Mouse (Mus musculus) limb, embryonic 13.5 days (tissue): ENCODE results near the gene Gabrr1. TPM values are rescaled to one million over a fixed set of nuclear protein-coding genes. Genes with fewer than 3 reads are reported as not detected.
"Not testable (repeated sequence)": the region's sequence is repeated elsewhere in the genome, so short reads cannot be mapped to it uniquely, and the experiment has no call there.

Experiments
- ATAC-seq: fragments of 200-750 bp; cut with Nextera tagmentation; 2 replicates; pipeline ENCODE4 v1.8.0; 2017; ENCODE audit warnings: low read depth, moderate number of reproducible peaks, moderate TSS enrichment; ENCODE audit not compliant: low FRiP score
- H3K27ac ChIP-seq: fragments of 300-500 bp; sonication (generic); 2 replicates; pipeline ENCODE4 v1.5.1; 2015; ENCODE audit warnings: inconsistent platforms, mild to moderate bottlenecking, moderate library complexity
- H3K27me3 ChIP-seq: fragments of 300-500 bp; sonication (generic); 2 replicates; pipeline ENCODE4 v1.6.1; 2015; ENCODE audit warnings: mild to moderate bottlenecking, inconsistent platforms
- H3K36me3 ChIP-seq: fragments of 300-500 bp; sonication (generic); 2 replicates; pipeline ENCODE4 v1.6.1; 2015; ENCODE audit warnings: inconsistent platforms, mild to moderate bottlenecking, moderate library complexity
- H3K4me1 ChIP-seq: fragments of 300-500 bp; sonication (generic); 2 replicates; pipeline ENCODE4 v1.6.1; 2015; ENCODE audit warnings: inconsistent platforms
- H3K4me2 ChIP-seq: fragments of 300-500 bp; sonication (generic); replicated peaks from 2 replicates; pipeline ENCODE4 v1.6.1; 2015; ENCODE audit warnings: inconsistent platforms, mild to moderate bottlenecking, moderate library complexity
- H3K4me3 ChIP-seq: fragments of 300-500 bp; sonication (generic); 2 replicates; pipeline ENCODE4 v1.5.1; 2015; ENCODE audit warnings: moderate library complexity, mild to moderate bottlenecking, inconsistent platforms
- H3K9ac ChIP-seq: fragments of 300-500 bp; sonication (generic); 2 replicates; pipeline ENCODE4 v1.6.1; 2015; ENCODE audit warnings: mild to moderate bottlenecking, inconsistent platforms
- H3K9me3 ChIP-seq: fragments of 300-500 bp; sonication (generic); 2 replicates; pipeline ENCODE4 v1.6.1; 2016; ENCODE audit warnings: inconsistent platforms
- WGBS: fragments of 180-500 bp; shearing (Covaris S2); methylation state at CpG from one replicate; pipeline ENCODE4 v1.1.7; 2015; 5-methylcytosine and 5-hydroxymethylcytosine counted together
- polyA plus RNA-seq: library from polyadenylated mRNA; unstranded; fragments of >200 nt; fragmentation: Nextera tagmentation; extraction: Ambion mirVana; gene quantifications from 2 replicates; pipeline ENCODE4 v1.2.1, GENCODE M21; 2015

Gabrr1 gene
- not detected in 2 replicates for polyA plus RNA-seq

DNA sequence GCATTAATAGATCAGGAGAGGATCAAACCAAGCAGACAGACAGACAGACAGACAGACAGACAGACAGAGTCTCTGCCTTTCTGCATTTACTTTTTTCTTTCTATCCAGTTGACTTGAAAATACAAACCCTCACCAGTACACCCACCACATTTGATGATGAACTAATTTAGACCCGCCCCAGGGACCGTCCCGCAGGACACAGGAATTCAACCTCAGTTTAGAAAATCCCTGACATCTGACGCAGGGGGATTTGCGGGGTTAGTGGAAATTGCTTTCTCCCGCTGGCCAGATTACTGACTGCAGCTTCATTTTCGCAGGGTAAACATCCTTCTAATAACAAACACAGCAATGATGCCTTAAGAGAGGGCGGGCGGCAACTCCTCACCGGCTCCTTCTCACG is at the start of gene Gabrr1:
Gabrr1 (plus strand) TSS at position 301 of the 400 bp plus-strand sequence.
- 55% methylated on average over 11 of the region's 11 CpGs for WGBS
- Histone ChIP-seq H3K9me3 (no peaks in the 10 kb centered on the region), H3K27me3 (no peaks in the 10 kb centered on the region), H3K4me1 (no peaks in the 10 kb centered on the region), H3K4me2 (no peak within 1 kb of the TSS), H3K4me3 (no peak within 1 kb of the TSS), H3K27ac (no peak within 1 kb of the TSS), H3K36me3 (no peaks in the 10 kb centered on the region), H3K9ac (no peak within 1 kb of the TSS)
- ATAC-seq: no peak

- WGBS: 81% methylated on average over 6 of the region's 6 CpGs
- no peak for ATAC-seq
- Histone ChIP-seq H3K27me3 (no peaks in the 10 kb centered on the region), H3K27ac (no peak overlapping the region), H3K4me3 (no peak overlapping the region), H3K9ac (no peak overlapping the region), H3K4me1 (no peaks in the 10 kb centered on the region), H3K4me2 (no peak overlapping the region), H3K9me3 (no peaks in the 10 kb centered on the region), H3K36me3 (no peaks in the 10 kb centered on the region)
Measured at GRCm38 (mm10) chr4:33099118-33099694, 33.1 kb upstream of the Gabrr1 start.

GRCm38 (mm10) chr4:33109720-33110458 is 22.4 kb upstream of the Gabrr1 start:
- Histone ChIP-seq H3K4me2 (no peak overlapping the region), H3K4me1 (no peaks in the 10 kb centered on the region), H3K27me3 (no peaks in the 10 kb centered on the region), H3K36me3 (no peaks in the 10 kb centered on the region), H3K9ac (no peak overlapping the region), H3K27ac (no peak overlapping the region), H3K9me3 (0 out of 2 replicates have a peak, but pooled peaks cover under 1% of the 10 kb centered on the region), H3K4me3 (no peak overlapping the region)
- no peak for ATAC-seq
- 83% methylated on average over 14 of the region's 14 CpGs for WGBS

DNA sequence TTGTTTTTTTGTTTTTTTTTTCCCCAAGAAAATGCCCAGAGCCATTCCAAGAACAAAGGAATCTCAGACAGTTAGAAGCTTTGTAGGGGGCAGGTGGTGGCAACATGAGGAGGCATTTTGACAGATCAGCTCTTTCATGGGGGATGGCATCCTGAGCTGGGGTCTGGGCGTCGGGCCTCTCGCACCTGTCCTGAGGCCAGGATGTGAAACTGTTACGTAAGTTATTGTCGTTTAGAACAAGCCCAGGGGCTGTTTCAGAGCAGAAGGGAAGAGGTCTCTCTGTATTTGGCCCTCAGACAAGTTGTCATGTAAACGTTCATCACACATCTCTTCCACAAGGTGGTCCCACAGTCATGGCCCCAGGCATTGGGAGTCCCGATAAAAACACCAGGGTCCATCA is 21.5 kb upstream of the Gabrr1 start:
- Histone ChIP-seq H3K4me1 (no peaks in the 10 kb centered on the region), H3K9ac (no peak overlapping the region), H3K4me2 (no peak overlapping the region), H3K4me3 (no peak overlapping the region), H3K27ac (no peak overlapping the region), H3K9me3 (0 out of 2 replicates have a peak, but pooled peaks cover 6% of the 10 kb centered on the region), H3K36me3 (no peaks in the 10 kb centered on the region), H3K27me3 (no peaks in the 10 kb centered on the region)
- ATAC-seq: no peak
- 78% methylated on average over 7 of the region's 7 CpGs for WGBS

GRCm38 (mm10) chr4:33111358-33111757 is 21.0 kb upstream of the Gabrr1 start:
- Histone ChIP-seq H3K4me3 (no peak overlapping the region), H3K36me3 (no peaks in the 10 kb centered on the region), H3K27ac (no peak overlapping the region), H3K27me3 (no peaks in the 10 kb centered on the region), H3K4me1 (no peaks in the 10 kb centered on the region), H3K9me3 (0 out of 2 replicates have a peak, but pooled peaks cover 6% of the 10 kb centered on the region), H3K9ac (no peak overlapping the region), H3K4me2 (no peak overlapping the region)
- ATAC-seq: no peak
- 86% methylated on average over 9 of the region's 9 CpGs for WGBS

GRCm38 (mm10) chr4:33112866-33113265 is 19.5 kb upstream of the Gabrr1 start:
- H3K4me3 ChIP-seq, H3K9me3 ChIP-seq, H3K36me3 ChIP-seq, H3K27ac ChIP-seq, ATAC-seq, H3K4me1 ChIP-seq, H3K4me2 ChIP-seq, H3K27me3 ChIP-seq, H3K9ac ChIP-seq: not testable (repeated sequence)
- WGBS: 92% methylated on average over 14 of the region's 14 CpGs

- H3K9me3 ChIP-seq, ATAC-seq, H3K27me3 ChIP-seq, H3K27ac ChIP-seq, H3K4me2 ChIP-seq, H3K9ac ChIP-seq, H3K36me3 ChIP-seq, H3K4me3 ChIP-seq, H3K4me1 ChIP-seq: not testable (repeated sequence)
- 6% methylated on average over 3 of the region's 3 CpGs for WGBS
Measured at GRCm38 (mm10) chr4:33119118-33119517, 13.2 kb upstream of the Gabrr1 start.

DNA sequence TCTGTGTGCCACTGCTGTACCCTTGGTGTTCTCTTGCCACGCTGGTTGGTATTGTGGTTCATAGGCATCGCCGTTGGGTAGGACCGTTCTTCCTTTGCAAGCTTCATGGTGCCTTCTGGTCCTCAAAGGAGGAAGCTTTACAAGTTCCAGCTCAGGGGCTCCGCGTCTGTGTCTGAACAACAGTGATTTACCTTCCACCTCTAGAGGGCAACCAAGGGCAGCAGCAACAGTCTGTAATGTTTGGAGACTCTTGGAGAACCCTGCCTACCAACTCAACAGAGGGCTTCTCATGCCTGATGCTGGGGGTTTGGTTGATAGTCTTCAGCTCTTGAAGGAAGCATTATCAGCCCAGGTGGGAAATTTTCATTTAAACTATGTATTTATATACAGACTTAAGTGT is 7.8 kb upstream of the Gabrr1 start:
- Histone ChIP-seq H3K27me3 (no peaks in the 10 kb centered on the region), H3K36me3 (no peaks in the 10 kb centered on the region), H3K27ac (no peak overlapping the region), H3K9me3 (no peaks in the 10 kb centered on the region), H3K4me1 (no peaks in the 10 kb centered on the region), H3K4me3 (no peak overlapping the region), H3K4me2 (no peak overlapping the region), H3K9ac (no peak overlapping the region)
- ATAC-seq: no peak
- WGBS: 72% methylated on average over 6 of the region's 6 CpGs

DNA sequence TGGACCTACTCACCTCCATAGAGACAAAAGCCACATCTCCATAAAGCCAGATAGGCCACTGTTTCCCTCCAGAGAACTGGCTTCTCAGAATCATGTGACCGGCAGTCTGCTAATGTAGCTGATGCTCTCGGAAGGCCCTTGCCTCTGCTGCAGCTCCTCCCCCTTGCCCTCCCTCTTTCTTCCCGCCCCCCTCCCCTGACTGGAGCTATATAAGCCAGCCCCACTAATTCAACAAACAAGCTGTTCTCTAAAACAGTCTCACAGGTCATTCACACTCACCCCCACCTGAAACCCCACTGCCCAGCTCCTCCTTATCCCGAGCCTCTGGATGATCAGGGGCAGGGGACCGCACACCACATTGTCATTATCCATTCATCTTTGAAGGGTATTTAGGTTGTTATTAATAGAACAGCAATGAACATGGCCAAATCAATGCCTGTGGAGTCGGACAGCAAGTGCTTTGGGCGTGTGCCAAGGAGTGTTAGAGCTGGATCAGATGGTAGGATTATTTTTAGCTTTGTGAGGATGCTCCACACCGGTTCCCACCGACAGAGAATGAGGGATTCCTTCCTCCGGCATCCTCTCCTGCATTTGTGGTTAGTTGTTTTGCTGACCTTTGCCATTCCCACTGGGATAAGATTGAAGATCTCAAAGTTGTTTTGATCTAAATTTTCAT is 6.8 kb upstream of the Gabrr1 start:
- H3K36me3 ChIP-seq: no peaks in the 10 kb centered on the region
- H3K9me3 ChIP-seq: no peaks in the 10 kb centered on the region
- no peaks in the 10 kb centered on the region for H3K27me3 ChIP-seq
- H3K4me1 ChIP-seq: no peaks in the 10 kb centered on the region
- H3K4me3 ChIP-seq: no peak overlapping the region
- no peak overlapping the region for H3K27ac ChIP-seq
- H3K4me2 ChIP-seq: no peak overlapping the region
- no peak overlapping the region for H3K9ac ChIP-seq
- WGBS: 69% methylated on average over 10 of the region's 10 CpGs
- no peak; the same call in 1 of the 2 replicates for ATAC-seq

- 43% methylated on average over 20 of the region's 20 CpGs for WGBS
- H3K4me2 ChIP-seq: peak overlapping the region; percentile 44
- 0 out of 2 replicates have a peak, but pooled peaks cover 5% of the 10 kb centered on the region for H3K4me1 ChIP-seq
- ATAC-seq: no peak
- no peaks in the 10 kb centered on the region for H3K36me3 ChIP-seq
- H3K9me3 ChIP-seq: no peaks in the 10 kb centered on the region
- no peak overlapping the region for H3K4me3 ChIP-seq
- H3K27me3 ChIP-seq: peaks cover 24% of the 10 kb centered on the region
- H3K9ac ChIP-seq: peak overlapping the region; percentile 31; the same call in 1 of the 2 replicates
- H3K27ac ChIP-seq: no peak overlapping the region
Measured at GRCm38 (mm10) chr4:33146679-33147291, 14.5 kb downstream of the Gabrr1 start.

- H3K4me1 ChIP-seq: 0 out of 2 replicates have a peak, but pooled peaks cover 5% of the 10 kb centered on the region
- no peak overlapping the region for H3K9ac ChIP-seq
- ATAC-seq: no peak
- WGBS: 0% methylated on average over 2 of the region's 2 CpGs
- no peak overlapping the region for H3K4me2 ChIP-seq
- H3K9me3 ChIP-seq: no peaks in the 10 kb centered on the region
- H3K36me3 ChIP-seq: no peaks in the 10 kb centered on the region
- H3K27me3 ChIP-seq: peaks cover 24% of the 10 kb centered on the region
- no peak overlapping the region for H3K4me3 ChIP-seq
- no peak overlapping the region for H3K27ac ChIP-seq
Measured at GRCm38 (mm10) chr4:33147825-33148224, 15.5 kb downstream of the Gabrr1 start.

GRCm38 (mm10) chr4:33149150-33149549 is 16.8 kb downstream of the Gabrr1 start:
- ATAC-seq: no peak

More at GRCm38 (mm10) chr4:33149150-33149549, 16.8 kb downstream of the Gabrr1 start:
- Histone ChIP-seq H3K9ac (no peak overlapping the region), H3K27me3 (peaks cover 24% of the 10 kb centered on the region), H3K36me3 (no peaks in the 10 kb centered on the region), H3K27ac (no peak overlapping the region), H3K9me3 (no peaks in the 10 kb centered on the region), H3K4me1 (0 out of 2 replicates have a peak, but pooled peaks cover 5% of the 10 kb centered on the region), H3K4me3 (no peak overlapping the region), H3K4me2 (no peak overlapping the region)
- WGBS: 56% methylated on average over 7 of the region's 7 CpGs
